Mouse (Mus musculus): ENCODE data around the gene Abtb1. TPM values are rescaled to one million over a fixed set of nuclear protein-coding genes. Genes with fewer than 3 reads are reported as not detected.

Abtb1 gene
- 36.4 and 39.9 TPM in 2 replicates for polyA plus RNA-seq (2012; rRNA removed)

GRCm38 (mm10) chr6:88841781-88842689 is at the start of gene Abtb1:
Abtb1 (minus strand) TSS chr6:88841984.

GRCm38 (mm10) chr6:88874868-88875508 is 33.2 kb upstream of the Abtb1 start, which contains the start of gene Podxl2:
Podxl2 (minus strand) TSS chr6:88875044.

Other genes starting within 250 kb of the Abtb1 start
- 0.63 and 0.77 TPM in 2 replicates for gene Kbtbd12, start 204.0 kb downstream of the Abtb1 start, polyA plus RNA-seq (2012; rRNA removed)
- 13.7 and 17.0 TPM in 2 replicates for gene Mgll, start 117.6 kb downstream of the Abtb1 start, polyA plus RNA-seq (2012; rRNA removed)
- 1.2 and 2.6 TPM in 2 replicates for gene Podxl2, start 33.1 kb upstream of the Abtb1 start, polyA plus RNA-seq (2012; rRNA removed)
- 107 and 118 TPM in 2 replicates for gene Mcm2, start 56.8 kb upstream of the Abtb1 start, polyA plus RNA-seq (2012; rRNA removed)
- gene Tpra1, start 60.3 kb upstream of the Abtb1 start, polyA plus RNA-seq (2012; rRNA removed), result 38.9 and 48.6 TPM in 2 replicates